Mouse (Mus musculus) testis, adult 2 months (tissue): ENCODE measurements around the gene Trim67. TPM values are rescaled to one million over a fixed set of nuclear protein-coding genes. Genes with fewer than 3 reads are reported as not detected.

ENCODE experiments used
- H3K27ac ChIP-seq: fragments of 200-500 bp; 2 replicates; pipeline ENCODE4 v1.5.1; 2012; ENCODE audit warnings: low read depth, low read length; ENCODE audit not compliant: control insufficient read depth, insufficient read depth
- H3K27me3 ChIP-seq: fragments of 200-500 bp; 2 replicates; pipeline ENCODE4 v1.6.1; 2012; ENCODE audit warnings: mild to moderate bottlenecking, low read length, moderate library complexity; ENCODE audit not compliant: control insufficient read depth, insufficient read depth
- H3K36me3 ChIP-seq: fragments of 200-500 bp; 2 replicates; pipeline ENCODE4 v1.6.1; 2012; ENCODE audit warnings: mild to moderate bottlenecking, low read length; ENCODE audit not compliant: control insufficient read depth, insufficient read depth
- H3K4me1 ChIP-seq: fragments of 200-500 bp; 2 replicates; pipeline ENCODE4 v1.6.1; 2012; ENCODE audit warnings: low read length; ENCODE audit not compliant: control insufficient read depth, insufficient read depth
- H3K4me3 ChIP-seq: fragments of 200-500 bp; 2 replicates; pipeline ENCODE4 v1.5.1; 2012; ENCODE audit warnings: low read depth, mild to moderate bottlenecking, low read length, moderate library complexity, mixed read lengths; ENCODE audit not compliant: control insufficient read depth
- CTCF ChIP-seq: fragments of 200-500 bp; IDR thresholded peaks from 2 replicates; pipeline ENCODE4 v1.5.1; 2012; ENCODE audit warnings: low read depth, mild to moderate bottlenecking, inconsistent platforms, low read length, moderate library complexity; ENCODE audit not compliant: control insufficient read depth, insufficient read depth, insufficient replicate concordance
- POLR2A ChIP-seq: fragments of 200-500 bp; IDR thresholded peaks from 2 replicates; pipeline ENCODE4 v1.6.1; 2012; ENCODE audit warnings: low read depth, mild to moderate bottlenecking, inconsistent platforms, low read length, moderate library complexity; ENCODE audit not compliant: control insufficient read depth
- polyA plus RNA-seq: library from polyadenylated mRNA; depleted of rRNA; stranded (reverse); fragments of >200 nt; gene quantifications from 2 replicates; pipeline ENCODE4 v1.2.3, GENCODE M21; 2012

The Trim67 gene
- polyA plus RNA-seq, 1 experiment = 0.49 TPM

GRCm38 (mm10) chr8:124755481-124755880 is 37.4 kb upstream of the Trim67 start:
- H3K27ac ChIP-seq = no peak overlapping the region
- H3K27me3 ChIP-seq = no peaks in the 10 kb centered on the region; the same call in 1 of the 2 replicates
- TF ChIP-seq CTCF = no peak
- TF ChIP-seq POLR2A = no peak
- no peak overlapping the region for H3K4me3 ChIP-seq
- peaks cover 13% of the 10 kb centered on the region for H3K4me1 ChIP-seq
- H3K36me3 ChIP-seq = no peaks in the 10 kb centered on the region

GRCm38 (mm10) chr8:124756153-124756552 is 36.7 kb upstream of the Trim67 start:
- H3K27ac ChIP-seq = no peak overlapping the region
- H3K4me3 ChIP-seq = no peak overlapping the region
- no peaks in the 10 kb centered on the region for H3K36me3 ChIP-seq
- peaks cover 9% of the 10 kb centered on the region for H3K4me1 ChIP-seq
- H3K27me3 ChIP-seq = no peaks in the 10 kb centered on the region; the same call in 1 of the 2 replicates
- no peak for TF ChIP-seq POLR2A
- TF ChIP-seq CTCF = no peak

DNA sequence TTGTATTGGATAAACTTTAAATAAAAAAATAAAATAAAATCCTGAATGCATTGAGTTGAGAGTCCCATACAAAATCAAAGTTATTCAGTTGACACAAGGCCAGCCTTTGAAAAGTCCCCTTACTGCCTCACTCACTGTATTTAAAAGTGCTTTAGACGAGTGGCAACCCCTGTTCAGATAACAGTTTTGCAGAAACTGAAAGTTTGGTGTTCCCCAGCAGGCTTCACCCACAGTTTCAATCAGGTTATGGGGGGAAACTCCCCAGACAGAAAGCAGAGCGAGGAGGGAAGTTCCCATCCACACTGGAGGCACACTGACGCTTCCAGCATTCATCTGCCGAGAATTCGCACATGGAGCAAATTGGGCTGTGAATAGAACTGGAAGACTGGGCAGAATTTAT is 36.3 kb upstream of the Trim67 start:
- TF ChIP-seq CTCF = no peak
- no peak for TF ChIP-seq POLR2A
- no peaks in the 10 kb centered on the region for H3K36me3 ChIP-seq
- H3K27ac ChIP-seq = no peak overlapping the region
- no peak overlapping the region for H3K4me3 ChIP-seq
- H3K4me1 ChIP-seq = peaks cover 5% of the 10 kb centered on the region
- no peaks in the 10 kb centered on the region for H3K27me3 ChIP-seq

GRCm38 (mm10) chr8:124758544-124758943 is 34.3 kb upstream of the Trim67 start:
- H3K36me3 ChIP-seq = no peaks in the 10 kb centered on the region
- H3K4me1 ChIP-seq = peaks cover 2% of the 10 kb centered on the region; the same call in 1 of the 2 replicates
- H3K27me3 ChIP-seq = no peaks in the 10 kb centered on the region
- TF ChIP-seq CTCF (peak; percentile 14; the same call in 1 of the 2 replicates), POLR2A (no peak)
- no peak overlapping the region for H3K4me3 ChIP-seq
- no peak overlapping the region for H3K27ac ChIP-seq

- TF ChIP-seq CTCF (no peak), POLR2A (no peak)
- peaks cover 2% of the 10 kb centered on the region for H3K4me1 ChIP-seq
- H3K4me3 ChIP-seq = no peak overlapping the region
- no peak overlapping the region for H3K27ac ChIP-seq
- no peaks in the 10 kb centered on the region for H3K27me3 ChIP-seq
- no peaks in the 10 kb centered on the region for H3K36me3 ChIP-seq
These were observed 29.8 kb upstream of the Trim67 start for GRCm38 (mm10) chr8:124763061-124763460.

- H3K27me3 ChIP-seq = no peaks in the 10 kb centered on the region
- TF ChIP-seq POLR2A (no peak), CTCF (no peak)
- H3K36me3 ChIP-seq = no peaks in the 10 kb centered on the region
- no peak overlapping the region for H3K4me3 ChIP-seq
- peaks cover 8% of the 10 kb centered on the region for H3K4me1 ChIP-seq
- H3K27ac ChIP-seq = no peak overlapping the region
These were observed 20.5 kb upstream of the Trim67 start for GRCm38 (mm10) chr8:124772389-124772788.

DNA sequence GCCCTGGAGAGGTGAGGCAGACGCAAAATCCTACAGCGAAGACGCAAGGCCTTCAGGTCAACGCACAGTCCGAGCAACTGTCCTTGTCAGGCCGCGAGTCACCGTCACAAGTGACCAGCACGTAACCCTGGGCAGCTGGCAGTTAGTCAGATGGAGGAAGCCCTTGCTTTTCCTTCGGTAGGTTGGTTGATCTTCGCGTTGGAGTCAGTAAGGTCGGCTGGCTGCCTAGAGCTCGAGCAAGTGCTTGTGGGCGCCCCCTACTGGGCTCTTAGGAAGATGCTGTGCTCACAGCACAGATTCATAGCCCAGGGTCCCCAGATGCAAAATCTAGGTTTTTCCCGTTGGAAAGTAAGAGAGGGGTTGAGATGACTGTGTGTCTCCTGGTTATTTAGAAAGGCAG is 17.2 kb upstream of the Trim67 start:
- Histone ChIP-seq H3K27me3 (no peaks in the 10 kb centered on the region), H3K4me1 (peaks cover 8% of the 10 kb centered on the region), H3K27ac (no peak overlapping the region), H3K4me3 (peak overlapping the region; percentile 92), H3K36me3 (no peaks in the 10 kb centered on the region)
- TF ChIP-seq CTCF (peak; percentile 81), POLR2A (peak; percentile 32; the same call in 1 of the 2 replicates)

GRCm38 (mm10) chr8:124780236-124780635 is 12.7 kb upstream of the Trim67 start:
- Histone ChIP-seq H3K4me1 (peaks cover 7% of the 10 kb centered on the region), H3K4me3 (no peak overlapping the region), H3K27ac (no peak overlapping the region), H3K36me3 (no peaks in the 10 kb centered on the region), H3K27me3 (no peaks in the 10 kb centered on the region)
- TF ChIP-seq CTCF = no peak
- no peak for TF ChIP-seq POLR2A
